Mouse (Mus musculus) inflammation-experienced regulatory T-cells, adult 16 weeks (primary cell): ENCODE results near the gene Gm4216. TPM values are rescaled to one million over a fixed set of nuclear protein-coding genes. Genes with fewer than 3 reads are reported as not detected.

Source experiments
- polyA plus RNA-seq: library from polyadenylated mRNA; unstranded; fragments of 100-300 nt; shearing (Covaris generic); gene quantifications from one replicate; pipeline ENCODE4 v1.2.1, GENCODE M21; 2017

The Gm4216 gene
- polyA plus RNA-seq: not detected

DNA sequence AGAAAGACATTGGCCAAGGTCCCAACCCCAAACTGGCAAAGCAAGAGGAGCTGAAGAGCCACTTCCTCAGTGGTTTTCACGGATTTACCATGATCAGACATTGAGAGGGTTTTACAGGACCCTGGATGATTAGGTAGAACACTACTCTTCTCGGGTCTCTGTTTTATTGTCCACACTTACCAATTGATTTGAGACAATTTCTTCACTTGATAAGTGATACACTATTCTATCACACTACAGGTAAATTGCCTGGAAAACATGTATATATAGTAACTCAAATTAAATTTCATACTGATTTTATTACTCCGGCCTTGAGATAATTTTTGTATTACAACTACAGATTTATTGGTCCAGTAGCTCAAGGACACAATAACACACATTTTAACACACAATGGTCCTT lies at the start of gene Gm4216:
Gene Gm4216, minus strand, starts transcription at position 101 of the 400 bp plus-strand sequence.

DNA sequence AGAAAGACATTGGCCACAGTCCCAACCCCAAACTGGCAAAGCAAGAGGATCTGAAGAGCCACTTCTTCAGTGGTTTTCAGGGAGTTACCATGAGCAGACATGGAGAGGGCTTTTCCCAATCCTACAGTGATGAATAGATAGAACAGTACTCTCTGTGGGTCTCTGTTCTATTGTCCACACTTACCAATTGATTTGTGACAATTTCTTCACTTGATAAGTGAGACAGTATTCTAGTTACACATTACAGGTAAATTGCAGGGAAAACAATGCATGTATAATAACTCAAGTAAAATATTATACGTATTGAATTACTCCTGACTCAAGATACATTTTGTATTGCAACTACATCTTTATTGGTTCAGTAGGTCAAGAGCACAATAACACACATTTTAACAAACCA lies 47.6 kb upstream of the Gm4216 start, which contains the start of gene Gm8720:
Gene Gm8720, minus strand, starts transcription at position 101 of the 400 bp plus-strand sequence.

DNA sequence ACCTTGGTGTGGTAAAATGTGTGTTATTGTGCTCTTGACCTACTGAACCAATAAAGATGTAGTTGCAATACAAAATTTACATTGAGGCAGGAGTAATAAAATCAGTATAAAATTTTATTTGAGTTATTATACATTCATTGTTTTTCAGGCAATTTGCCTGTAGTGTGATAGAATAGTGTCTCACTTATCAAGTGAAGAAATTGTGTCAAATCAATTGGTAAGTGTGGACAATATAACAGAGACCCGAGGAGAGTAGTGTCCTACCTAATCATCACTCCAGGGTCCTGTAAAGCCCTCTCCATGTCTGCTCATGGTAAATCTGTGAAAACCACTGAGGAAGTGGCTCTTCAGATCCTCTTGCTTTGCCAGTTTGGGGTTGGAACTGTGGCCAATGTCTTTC lies 35.5 kb upstream of the Gm4216 start, which contains the start of gene Vmn1r163:
Gene Vmn1r163, plus strand, starts transcription at position 301 of the 400 bp plus-strand sequence.

DNA sequence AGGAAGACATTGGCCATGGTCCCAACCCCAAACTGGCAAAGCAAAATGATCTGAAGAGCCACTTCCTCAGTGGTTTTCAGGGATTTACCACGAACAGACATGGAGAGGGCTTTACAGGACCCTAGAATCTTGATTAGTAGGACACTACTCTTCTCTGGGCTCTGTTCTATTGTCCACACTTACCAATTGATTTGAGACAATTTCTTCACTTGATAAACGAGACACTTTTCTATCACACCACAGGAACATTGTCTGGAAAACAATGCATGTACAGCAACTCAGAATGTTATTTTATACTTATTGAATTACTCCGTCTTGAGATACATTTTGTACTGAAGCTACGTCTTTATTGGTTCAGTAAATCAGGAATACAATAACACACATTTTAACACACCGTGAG lies 35.1 kb downstream of the Gm4216 start, which contains the start of gene Gm4214:
Gene Gm4214, minus strand, starts transcription at position 101 of the 400 bp plus-strand sequence.

Other genes starting within 250 kb of the Gm4216 start
- not detected for gene Vmn1r158, start 229.1 kb downstream of the Gm4216 start, polyA plus RNA-seq
- gene Vmn1r159, start 176.3 kb downstream of the Gm4216 start, polyA plus RNA-seq: not detected
- gene Vmn1r160, start 148.7 kb downstream of the Gm4216 start, polyA plus RNA-seq: not detected
- gene Gm4214, start 35.2 kb downstream of the Gm4216 start, polyA plus RNA-seq: not detected
- not detected for gene Vmn1r163, start 35.6 kb upstream of the Gm4216 start, polyA plus RNA-seq
- gene Gm8720, start 47.5 kb upstream of the Gm4216 start, polyA plus RNA-seq: not detected
- not detected for gene Gm10662, start 124.6 kb upstream of the Gm4216 start, polyA plus RNA-seq
- not detected for gene Vmn1r165, start 197.4 kb upstream of the Gm4216 start, polyA plus RNA-seq
- gene Vmn1r166, start 231.8 kb upstream of the Gm4216 start, polyA plus RNA-seq: not detected